Mouse (Mus musculus) spleen, adult 12 weeks (tissue): ENCODE measurements around the gene Foxq1.

Experiments
- DNase-seq: peaks from one replicate; pipeline ENCODE4 v3.0.0; 2022; ENCODE audit warnings: low spot score

Foxq1 gene

DNA sequence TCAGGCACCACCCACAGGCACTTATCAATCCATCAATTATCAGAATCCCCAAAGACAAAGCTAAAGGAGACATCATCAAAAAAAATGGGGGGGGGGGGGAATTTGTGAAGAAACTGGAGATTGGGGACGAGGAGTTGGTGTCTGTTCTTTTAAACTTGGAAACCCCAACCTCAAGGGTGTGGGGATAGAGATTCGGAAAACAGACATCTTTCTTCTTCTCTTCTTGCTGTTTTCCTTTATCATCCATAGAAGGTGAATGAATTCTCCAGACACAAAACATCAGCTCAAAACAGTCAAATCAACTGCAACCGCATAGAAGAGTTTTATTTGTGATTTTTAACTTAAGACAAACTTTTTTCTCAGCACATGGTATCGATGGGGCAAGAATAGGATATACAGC is at the start of gene Foxq1:
Gene Foxq1 (plus strand): TSS at position 301 of the 400 bp plus-strand sequence.
- no peak for DNase-seq

GRCm38 (mm10) chr13:31506494-31507167 is 49.3 kb upstream of the Foxq1 start:
- DNase-seq: no peak

DNA sequence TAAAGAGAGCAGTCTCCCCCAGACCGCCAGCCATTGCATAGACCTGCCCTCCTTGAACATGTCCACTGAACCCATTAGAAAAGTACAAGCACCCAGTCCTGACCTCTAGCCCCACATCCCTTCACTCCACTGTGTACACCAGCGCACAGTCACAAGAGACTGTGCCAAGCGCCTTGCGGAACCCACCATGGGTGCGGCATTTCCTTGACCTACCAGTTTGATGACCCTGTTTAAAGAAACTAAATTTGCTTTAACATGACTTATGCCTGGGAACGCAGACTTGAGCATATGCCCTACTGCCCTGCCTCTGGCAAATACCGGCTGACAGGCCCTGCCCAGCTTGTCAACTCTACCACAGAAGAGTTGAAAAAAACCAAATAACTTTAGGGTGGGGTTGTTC is 40.7 kb upstream of the Foxq1 start:
- DNase-seq: no peak

DNA sequence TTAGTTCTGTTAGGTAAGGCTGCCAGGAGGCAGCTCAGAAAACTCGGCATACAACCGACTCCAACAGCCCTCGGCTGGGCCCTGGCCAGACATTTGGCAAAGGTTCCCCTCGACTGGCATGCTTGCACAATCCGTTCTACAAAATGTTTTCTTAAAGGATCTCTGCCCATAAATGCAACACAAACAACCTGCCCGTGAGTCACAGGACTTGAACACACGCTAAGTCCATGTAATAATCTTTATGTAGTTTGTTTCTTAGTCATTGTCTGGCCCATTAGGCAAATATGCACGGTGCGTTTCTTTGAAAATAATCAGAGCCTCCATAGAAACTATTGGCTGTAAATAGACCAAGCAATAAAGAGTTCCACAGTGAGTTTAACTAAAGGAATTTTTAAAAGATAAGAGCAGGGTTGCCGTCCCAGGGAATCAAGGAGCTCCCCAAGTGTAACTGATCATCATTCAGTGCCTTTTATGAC is 37.5 kb upstream of the Foxq1 start:
- no peak for DNase-seq

DNA sequence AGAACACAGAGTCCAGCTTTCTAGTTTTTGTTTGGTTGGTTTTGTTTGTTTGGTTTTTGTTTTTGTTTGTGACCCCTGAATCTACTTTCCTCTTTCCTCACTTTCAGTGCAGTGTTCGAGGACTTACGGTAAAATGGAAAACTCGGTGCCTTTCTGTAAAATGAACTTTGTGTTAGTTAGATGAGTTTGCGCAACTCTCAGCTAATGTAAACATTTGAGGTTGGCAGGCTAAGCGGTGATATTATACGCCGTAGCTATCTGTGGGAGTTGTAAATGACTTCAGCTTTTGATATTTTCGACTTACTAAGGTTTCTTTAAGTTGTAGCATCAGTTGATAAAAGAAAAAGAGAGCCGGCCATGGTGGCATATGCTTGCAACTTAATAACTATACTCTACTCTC is 37.0 kb upstream of the Foxq1 start:
- no peak for DNase-seq

DNA sequence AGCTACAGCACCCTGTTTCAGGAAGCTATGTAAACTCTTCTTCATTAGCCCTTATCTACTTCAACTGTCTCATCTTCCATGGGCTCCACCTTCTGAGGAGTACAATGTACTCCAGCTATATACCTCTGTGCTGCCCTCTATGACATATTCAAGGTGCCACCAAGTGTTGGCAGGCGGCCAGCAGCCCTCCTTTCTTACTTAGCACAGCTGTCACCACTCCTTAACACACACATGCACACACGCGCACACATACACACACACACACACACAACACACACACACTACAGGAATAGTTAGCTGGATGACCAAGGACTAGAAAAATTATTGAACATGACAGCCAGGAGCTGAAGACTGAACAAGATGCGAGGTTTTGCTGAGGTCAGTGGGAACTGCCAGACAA is 31.0 kb upstream of the Foxq1 start:
- no peak for DNase-seq

- DNase-seq: no peak
These were observed 24.7 kb upstream of the Foxq1 start for GRCm38 (mm10) chr13:31531186-31531585.

- DNase-seq: no peak
These were observed 24.3 kb upstream of the Foxq1 start for GRCm38 (mm10) chr13:31531651-31532061.

DNA sequence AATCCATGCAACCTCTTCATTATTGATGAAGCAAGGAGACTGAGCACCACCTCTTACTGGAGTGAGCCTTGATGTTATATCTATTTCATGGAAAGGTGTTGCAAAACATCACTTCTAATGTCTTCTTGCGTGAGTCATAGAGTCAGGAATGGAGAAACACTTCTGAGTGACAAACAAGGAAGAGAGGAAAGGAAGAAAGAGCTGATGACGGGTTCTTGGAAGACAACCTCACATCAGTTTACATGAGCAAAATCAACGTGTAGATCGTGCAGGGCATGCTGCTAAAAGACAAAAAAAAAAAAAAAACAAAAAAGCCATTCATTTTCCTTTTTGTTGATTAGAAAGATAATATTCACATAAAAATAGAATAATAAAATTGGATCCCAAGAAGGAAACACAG is 21.2 kb upstream of the Foxq1 start:
- no peak for DNase-seq

- no peak for DNase-seq
These were observed 12.9 kb upstream of the Foxq1 start for GRCm38 (mm10) chr13:31543021-31543420.

DNA sequence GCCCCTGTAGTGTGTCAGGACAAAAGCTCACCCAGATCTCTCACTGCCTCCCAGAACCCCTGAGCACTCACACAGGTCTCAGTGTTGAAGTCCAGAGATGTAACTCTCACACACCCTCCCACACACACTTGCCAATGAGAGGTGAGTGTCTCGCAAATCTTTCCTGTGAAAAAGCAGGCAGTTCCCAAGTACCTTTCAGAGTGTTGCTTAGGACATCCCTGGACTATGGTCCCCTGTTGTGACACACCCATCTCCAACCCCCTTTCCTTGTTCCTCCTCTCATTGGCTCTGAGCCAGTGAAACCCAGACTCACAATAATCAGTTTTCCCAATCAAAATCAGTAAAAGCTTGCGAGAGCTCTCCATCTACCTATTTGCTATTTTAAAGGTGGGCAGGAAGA is 9.2 kb upstream of the Foxq1 start:
- DNase-seq: no peak

- DNase-seq: no peak
These were observed 8.7 kb upstream of the Foxq1 start for GRCm38 (mm10) chr13:31547204-31547603.

DNA sequence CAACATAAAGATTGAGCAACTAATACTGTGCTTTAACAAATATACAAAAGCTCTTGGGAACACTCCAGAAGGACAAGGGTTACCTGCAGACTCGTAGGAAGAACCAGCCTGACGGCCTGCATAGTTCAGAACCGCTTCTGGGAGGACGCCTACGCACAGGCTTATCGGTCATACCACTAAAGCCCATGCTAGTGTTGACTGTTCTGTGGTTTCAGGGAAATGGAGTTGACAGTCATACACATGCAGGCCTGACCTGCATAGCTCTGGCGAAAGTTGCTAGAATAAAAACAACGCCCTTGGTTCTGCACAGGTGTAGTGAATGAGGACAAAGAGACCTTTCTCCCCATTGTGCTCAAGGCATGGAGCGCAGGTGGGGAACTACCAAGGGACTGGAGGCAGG is 8.3 kb upstream of the Foxq1 start:
- no peak for DNase-seq

GRCm38 (mm10) chr13:31556964-31557767 is 1.2 kb downstream of the Foxq1 start:
- no peak for DNase-seq

GRCm38 (mm10) chr13:31557768-31558520 is 2.0 kb downstream of the Foxq1 start:
- DNase-seq: no peak

DNA sequence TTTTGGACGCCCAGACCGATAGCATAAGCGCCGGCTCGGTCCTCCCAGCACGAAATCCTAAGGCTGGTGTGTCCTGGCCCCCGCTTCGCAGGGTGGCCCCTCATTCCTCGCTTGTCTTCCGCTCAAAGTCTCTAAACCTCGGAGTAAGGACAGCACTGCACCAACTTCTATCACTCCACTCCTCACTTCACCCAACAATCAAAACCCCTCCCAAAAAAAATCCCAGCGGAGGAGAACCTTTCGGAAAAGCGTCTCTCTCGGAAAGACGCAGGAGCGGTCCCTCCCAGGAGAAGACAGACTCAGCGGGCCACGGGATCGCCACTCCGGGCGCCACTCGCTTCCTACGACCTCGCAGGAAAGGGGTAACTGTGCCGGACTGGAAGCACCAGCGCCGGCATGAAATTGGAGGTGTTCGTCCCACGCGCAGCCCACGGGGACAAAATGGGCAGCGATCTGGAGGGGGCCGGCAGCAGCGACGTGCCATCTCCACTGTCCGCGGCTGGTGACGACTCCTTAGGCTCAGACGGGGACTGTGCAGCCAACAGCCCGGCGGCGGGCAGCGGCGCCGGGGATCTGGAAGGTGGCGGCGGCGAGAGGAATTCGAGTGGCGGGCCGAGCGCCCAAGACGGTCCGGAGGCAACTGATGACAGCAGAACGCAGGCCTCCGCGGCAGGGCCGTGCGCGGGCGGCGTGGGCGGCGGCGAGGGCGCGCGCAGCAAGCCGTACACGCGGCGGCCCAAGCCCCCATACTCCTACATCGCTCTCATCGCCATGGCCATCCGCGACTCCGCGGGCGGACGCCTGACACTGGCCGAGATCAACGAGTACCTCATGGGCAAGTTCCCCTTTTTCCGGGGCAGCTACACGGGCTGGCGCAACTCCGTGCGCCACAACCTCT is 2.8 kb downstream of the Foxq1 start, which contains the start of gene A530084C06Rik:
Gene A530084C06Rik (minus strand): TSS at position 813 of the 898 bp plus-strand sequence.
- no peak for DNase-seq

GRCm38 (mm10) chr13:31559419-31560144 is 3.6 kb downstream of the Foxq1 start:
- peak; percentile 6 for DNase-seq

- no peak for DNase-seq
These were observed 8.5 kb downstream of the Foxq1 start for GRCm38 (mm10) chr13:31564394-31564793.

GRCm38 (mm10) chr13:31567099-31567498 is 11.2 kb downstream of the Foxq1 start:
- DNase-seq: no peak

GRCm38 (mm10) chr13:31567617-31568294 is 11.8 kb downstream of the Foxq1 start:
- DNase-seq: no peak
